Comparison of ENCODE assay signal across 7 mouse cellular contexts in the genomic region with DNA sequence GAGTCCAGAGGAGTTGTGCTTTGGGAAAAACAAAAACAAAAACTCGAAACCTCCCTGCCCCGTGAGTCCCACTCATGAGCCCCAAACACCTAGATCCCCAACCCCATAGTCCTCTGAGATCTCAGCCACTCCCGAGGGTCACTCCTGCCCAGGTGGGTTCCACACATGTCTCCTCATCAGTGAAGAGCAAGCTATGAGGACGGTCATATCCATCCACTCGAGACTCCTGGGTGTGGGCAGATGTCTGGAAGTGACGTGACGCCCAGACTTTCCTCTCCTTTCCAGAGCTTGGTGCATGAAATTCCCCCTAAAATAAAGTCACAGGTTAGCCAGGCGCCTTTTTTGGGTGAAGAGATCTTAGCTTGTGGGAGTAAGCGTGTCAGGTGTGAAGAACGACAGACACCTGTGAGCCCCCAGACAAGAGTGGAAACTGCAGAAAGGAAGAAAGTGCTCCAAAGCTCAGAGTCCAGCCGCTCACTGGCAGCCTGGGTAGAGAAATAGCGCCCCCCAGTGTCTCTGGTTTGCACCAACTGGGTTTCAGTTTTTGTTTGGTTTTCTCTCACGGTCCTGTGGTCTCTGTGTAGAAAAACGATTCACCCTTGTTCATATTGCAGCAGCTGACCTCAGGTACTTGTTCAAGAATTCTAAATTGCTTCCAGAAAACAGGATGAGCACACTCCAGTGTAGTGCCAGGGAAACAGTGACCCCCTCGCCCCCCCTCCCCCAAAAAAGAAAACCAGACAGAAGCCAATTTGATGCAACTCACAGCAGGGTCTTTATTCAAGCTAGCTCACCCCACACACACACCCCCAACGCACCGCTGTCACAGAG.
A peak's percentile ranks its signal among the peaks of the same experiment; 100 is the strongest.
DNase-seq lines count a peak whose midpoint lies in the region; ATAC-seq and TF ChIP-seq lines count a peak whose summit lies in the region.

No protein-coding gene starts in this region.

- no peak for DNase-seq in Patski (ENCODE audit: low read depth, low spot score)
- DNase-seq in kidney, adult 11 months, result peak; percentile 19
- peak; percentile 83 to 86 for DNase-seq in left cerebral cortex, postnatal 14 days (ENCODE audit: low spot score in 2 of 2)
- DNase-seq in spleen, adult 18-20 months, result no peak

- no peak for TF ChIP-seq POLR2A in ES-Bruce4 (IDR thresholded peaks at IDR 0.05; ENCODE audit: insufficient read depth, low read length)

- POLR2A ChIA-PET in Patski (lab: Charles Lee), result no interaction called here

- no peaks in the 10 kb centered on the region for H3K9me3 ChIP-seq in ES-Bruce4 (replicated peaks; ENCODE audit: control insufficient read depth, insufficient read depth, low read length, poor library complexity, severe bottlenecking)
- no peaks in the 10 kb centered on the region for H3K9me3 ChIP-seq in midbrain, embryonic 16.5 days (replicated peaks; ENCODE audit: control insufficient read depth, low read length, poor library complexity, severe bottlenecking)

- H3K9ac ChIP-seq in ES-Bruce4 (ENCODE audit: low read depth, poor library complexity, severe bottlenecking), result no peak overlapping the region
- H3K9ac ChIP-seq in midbrain, embryonic 16.5 days (ENCODE audit: low read depth, low read length), result no peak overlapping the region

- no peak overlapping the region for H3K4me3 ChIP-seq in ES-Bruce4 (ENCODE audit: low read depth, low read length)
- H3K4me3 ChIP-seq in midbrain, embryonic 16.5 days (ENCODE audit: low read depth, low read length), result no peak overlapping the region

- H3K27ac ChIP-seq in ES-Bruce4 (ENCODE audit: insufficient read depth, low read length), result no peak overlapping the region
- no peak overlapping the region for H3K27ac ChIP-seq in midbrain, embryonic 16.5 days (ENCODE audit: low read length)

- CTCF ChIA-PET in Patski (lab: Charles Lee), result interaction anchor here (1.2 to 2.3 kb wide), 5 partner anchors 12 to 868 kb away, joined by 3 to 9 read pairs (median 3); no protein-coding TSS in a partner anchor

- TF ChIP-seq CTCF in ES-Bruce4 (IDR thresholded peaks at IDR 0.05; ENCODE audit: low read depth, low read length) (peak; percentile 63), Patski (IDR thresholded peaks at IDR 0.05) (peak; percentile 70)

- no peak overlapping the region for H3K4me2 ChIP-seq in midbrain, embryonic 16.5 days (ENCODE audit: low read length)

- 47% methylated on average over 17 of the region's 17 CpGs for WGBS in midbrain, embryonic 16.5 days

- ATAC-seq in Patski, result no peak
- ATAC-seq in frontal cortex, adult (ENCODE audit: low TSS enrichment), result peak; percentile 88
- ATAC-seq in midbrain, embryonic 16.5 days, result peak; percentile 38; the same call in 1 of the 2 replicates

- intact Hi-C loops in left cerebral cortex, postnatal 14 days (cut with DNase I), result loop anchor here (2.0 to 5.0 kb wide), 3 partner anchors 462 to 859 kb away; a partner anchor contains a TSS

- no peak for TF ChIP-seq EP300 in ES-Bruce4 (IDR thresholded peaks at IDR 0.05; ENCODE audit: insufficient read depth, low read depth, low read length)

- no peaks in the 10 kb centered on the region for H3K36me3 ChIP-seq in ES-Bruce4 (ENCODE audit: control insufficient read depth, insufficient read depth, low read length, poor library complexity, severe bottlenecking)
- no peaks in the 10 kb centered on the region for H3K36me3 ChIP-seq in midbrain, embryonic 16.5 days (ENCODE audit: control insufficient read depth, insufficient read depth, low read length)

- in situ Hi-C loops in Patski (cut with MboI; ENCODE audit: low pct_unique_long_range_greater_than_20kb), result loop anchor here (5.0 to 10.0 kb wide), 3 partner anchors 76 to 876 kb away; a partner anchor contains a TSS

- no peaks in the 10 kb centered on the region for H3K4me1 ChIP-seq in ES-Bruce4 (ENCODE audit: control insufficient read depth, insufficient read depth, low read length)
- H3K4me1 ChIP-seq in midbrain, embryonic 16.5 days (ENCODE audit: control insufficient read depth, insufficient read depth, low read length), result no peaks in the 10 kb centered on the region

- H3K27me3 ChIP-seq in ES-Bruce4 (ENCODE audit: control insufficient read depth, insufficient read depth, low read length, poor library complexity, severe bottlenecking) (no peaks in the 10 kb centered on the region), Patski (no peaks in the 10 kb centered on the region)
- no peaks in the 10 kb centered on the region for H3K27me3 ChIP-seq in midbrain, embryonic 16.5 days (ENCODE audit: control insufficient read depth, insufficient read depth, low read depth, low read length)

Comparison
In these comparisons a context has a peak if more than half of its experiments do, and no peak if none do; other contexts are left out.
1. DNase-seq: peak in kidney, adult 11 months (single experiment) and left cerebral cortex, postnatal 14 days (2 of 2); none in Patski (single experiment) and spleen, adult 18-20 months (0 of 2).